Mouse (Mus musculus) T-helper 2 cell (primary cell): ENCODE results near the gene Chd6.
"Not testable (repeated sequence)": the region's sequence is repeated elsewhere in the genome, so short reads cannot be mapped to it uniquely, and the experiment has no call there.

Experiments
- in situ Hi-C: fragments of 300-600 bp; cut with MboI, MseI; formaldehyde crosslinking; loops from one replicate; pipeline ENCODE4 v1.15.1; 2025; ENCODE audit warnings: high pct_unique_total_duplicates

The Chd6 gene

DNA sequence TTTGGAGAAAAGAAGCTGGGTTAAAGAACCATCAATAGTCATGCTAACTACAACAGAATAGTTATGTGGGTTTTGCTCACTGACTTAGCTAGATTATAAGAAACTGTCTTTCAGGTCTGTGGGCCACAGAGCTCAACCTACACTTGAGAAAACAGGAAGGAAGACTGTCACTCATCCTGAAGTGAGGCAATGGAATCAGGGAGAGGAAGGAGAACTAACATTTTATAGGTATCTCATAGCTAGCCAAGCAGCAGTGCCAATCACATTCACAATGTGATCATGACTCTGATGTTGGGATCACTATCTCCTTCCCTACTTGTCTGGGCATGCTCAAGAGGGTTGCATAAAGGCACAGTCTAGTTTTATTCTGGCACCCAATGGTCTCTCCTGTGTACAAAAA lies 121.4 kb downstream of the Chd6 start:
- in situ Hi-C loops = loop anchor here (10.0 kb wide), 1 partner anchor 853 kb away; no protein-coding TSS in a partner anchor

DNA sequence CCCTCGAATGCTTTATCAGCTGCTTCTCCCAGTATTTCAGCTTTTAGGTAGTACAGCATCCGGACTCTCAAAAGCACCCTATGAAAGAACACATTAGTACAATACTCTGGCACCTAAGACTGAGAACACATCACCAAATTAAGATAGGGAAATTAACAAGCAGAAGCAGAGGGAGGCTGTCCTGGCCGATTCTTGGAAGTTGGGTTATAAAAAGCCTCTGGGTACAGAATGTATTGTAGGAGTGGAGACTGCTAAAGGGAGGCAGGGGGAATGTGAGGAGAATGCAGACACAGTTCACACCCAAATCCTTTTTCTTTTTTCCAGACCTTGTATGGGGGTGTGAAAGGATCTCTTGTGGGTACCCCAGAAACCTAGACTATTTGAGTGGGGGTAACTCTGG lies 126.2 kb downstream of the Chd6 start:
- in situ Hi-C loops = loop anchor here (10.0 kb wide), 1 partner anchor 848 kb away; no protein-coding TSS in a partner anchor

GRCm38 (mm10) chr2:160981791-160982190 lies 127.1 kb downstream of the Chd6 start:
- in situ Hi-C loops = loop anchor here (10.0 kb wide), 1 partner anchor 847 kb away; no protein-coding TSS in a partner anchor

DNA sequence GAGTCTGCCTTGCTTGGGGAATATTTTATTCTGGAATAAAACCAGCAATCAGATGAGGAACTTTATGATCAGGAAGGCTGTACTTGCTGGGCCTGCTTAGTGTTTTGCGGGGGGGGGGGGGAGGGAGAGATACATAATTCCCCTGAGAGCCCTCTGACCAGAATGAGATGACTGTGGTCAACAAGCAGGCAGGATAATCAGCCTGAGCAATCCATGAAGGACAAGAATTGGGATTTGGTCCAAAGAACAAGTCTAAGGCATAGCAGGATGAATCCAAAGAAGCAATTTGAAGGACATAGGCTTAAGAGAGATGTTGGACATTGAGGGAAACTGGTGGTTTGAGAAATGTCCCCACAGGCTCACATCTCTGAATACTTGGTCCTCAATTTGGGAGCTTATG lies 130.2 kb downstream of the Chd6 start:
- in situ Hi-C loops = no loop called here

GRCm38 (mm10) chr2:160977248-160977647 lies 131.6 kb downstream of the Chd6 start:
- in situ Hi-C loops = no loop called here

DNA sequence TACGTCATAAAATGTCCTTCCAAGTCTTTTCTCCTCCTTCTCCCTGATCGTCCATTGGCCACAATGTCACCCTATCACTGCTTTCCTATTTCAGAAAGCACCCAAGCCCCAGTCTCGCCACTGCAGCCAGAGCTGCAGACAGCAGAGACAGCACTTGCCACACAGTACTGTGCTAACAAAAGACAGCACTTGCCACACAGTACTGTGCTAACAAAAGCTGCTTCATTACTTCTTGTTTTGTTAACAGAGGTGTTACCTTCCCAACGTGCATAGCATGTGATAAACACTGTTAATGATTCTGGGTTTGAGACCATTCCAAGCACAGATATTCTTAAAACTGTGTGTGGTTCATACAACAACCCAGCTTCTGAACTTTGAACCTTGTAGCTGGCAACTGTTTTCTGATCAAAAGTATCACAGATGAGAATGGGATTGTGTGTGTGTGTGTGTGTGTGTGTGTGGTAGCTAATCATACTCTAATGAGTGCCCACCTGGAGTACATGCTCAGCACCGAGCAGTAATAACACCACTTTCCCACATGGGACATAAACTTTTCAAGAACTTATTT lies 135.1 kb downstream of the Chd6 start:
- in situ Hi-C loops = no loop called here

- in situ Hi-C loops = no loop called here
These were observed 136.6 kb downstream of the Chd6 start for GRCm38 (mm10) chr2:160972103-160972792.

DNA sequence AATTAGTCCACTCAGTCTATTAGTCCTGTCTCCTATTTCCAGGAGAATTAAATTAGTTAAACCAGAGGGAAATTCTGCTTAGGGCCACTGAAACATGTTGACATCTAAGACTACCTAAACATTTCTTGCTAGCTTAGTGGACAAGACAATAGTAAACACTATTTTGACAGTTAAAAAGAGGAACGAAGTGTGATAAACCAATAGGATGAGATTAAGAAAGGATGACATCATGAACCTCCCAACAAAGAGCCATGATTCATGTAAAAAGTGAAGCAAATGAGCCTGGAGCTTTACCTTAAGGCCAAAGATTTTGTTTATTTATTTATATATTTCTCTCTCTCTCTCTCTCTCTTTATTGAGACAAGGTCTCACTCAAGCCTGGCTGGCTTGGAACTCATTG lies 146.7 kb downstream of the Chd6 start:
- in situ Hi-C loops = no loop called here

DNA sequence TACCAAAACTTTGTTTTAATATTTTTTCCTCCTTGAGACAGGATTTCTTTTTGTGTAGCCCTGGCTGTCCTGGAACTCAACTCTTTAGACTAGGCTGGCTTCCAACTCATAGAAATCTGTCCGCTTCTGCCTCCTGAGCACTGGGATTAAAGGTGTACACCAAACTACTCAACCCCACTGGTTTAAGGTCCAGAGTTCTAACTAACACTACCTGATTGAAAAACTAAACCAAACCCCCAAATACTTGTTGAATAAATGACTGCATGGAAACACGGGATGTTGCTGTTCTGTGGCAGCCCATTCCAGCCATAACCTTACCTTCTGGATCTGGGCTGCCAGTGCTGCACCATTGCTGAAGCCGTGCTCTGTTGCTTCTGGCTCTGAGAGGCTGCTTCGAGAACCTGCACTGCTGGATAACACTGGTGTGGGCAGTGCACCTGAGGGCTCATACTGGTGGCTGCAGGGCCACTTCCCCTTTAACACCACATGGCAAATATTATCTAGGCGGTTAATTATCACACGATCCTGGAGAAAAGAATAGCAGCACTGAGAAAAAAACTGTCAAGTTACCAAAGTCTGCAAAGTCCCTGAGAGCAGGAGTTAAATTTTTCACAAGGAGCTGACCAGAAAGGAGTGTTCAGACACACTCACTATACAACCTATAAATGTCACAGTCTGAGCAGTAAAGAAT lies 147.8 kb downstream of the Chd6 start:
- in situ Hi-C loops = no loop called here

DNA sequence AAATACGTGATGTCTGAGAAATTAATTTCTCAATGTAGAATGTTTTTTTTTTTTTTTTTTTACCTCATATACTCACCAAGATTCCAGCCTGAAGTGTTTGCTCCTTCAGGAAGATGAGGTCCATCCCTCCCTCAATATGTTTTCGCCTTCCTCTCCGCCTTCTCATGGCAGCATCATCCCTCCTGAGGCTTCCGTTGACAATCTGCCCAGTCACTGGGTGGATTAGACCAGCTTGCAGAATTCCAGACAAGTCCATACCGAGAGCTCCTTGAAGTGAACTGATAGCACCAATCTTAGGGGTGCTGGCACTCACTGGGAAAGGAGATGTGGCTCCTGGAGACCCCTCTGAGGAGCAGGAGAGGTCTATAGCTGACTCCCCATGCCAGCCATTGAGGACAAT lies 149.0 kb downstream of the Chd6 start:
- in situ Hi-C loops = no loop called here

GRCm38 (mm10) chr2:160958737-160959136 lies 150.1 kb downstream of the Chd6 start:
- in situ Hi-C loops = no loop called here

DNA sequence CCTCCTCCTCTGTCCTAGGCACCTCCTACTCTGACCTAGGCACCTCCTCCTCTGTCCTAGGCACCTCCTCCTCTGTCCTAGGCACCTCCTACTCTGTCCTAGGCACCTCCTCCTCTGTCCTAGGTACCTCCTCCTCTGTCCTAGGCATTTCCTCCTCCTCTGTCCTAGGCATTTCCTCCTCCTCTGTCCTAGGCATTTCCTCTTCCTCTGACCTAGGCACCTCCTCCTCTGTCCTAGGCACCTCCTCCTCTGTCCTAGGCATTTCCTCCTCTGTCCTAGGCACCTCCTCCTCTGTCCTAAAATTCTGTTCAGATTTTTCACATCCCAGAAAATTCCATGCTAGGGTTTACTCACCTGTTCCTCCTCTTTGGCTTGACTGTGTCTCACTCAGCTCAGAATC lies 151.1 kb downstream of the Chd6 start:
- in situ Hi-C loops = not testable (repeated sequence)

GRCm38 (mm10) chr2:160957307-160957706 lies 151.6 kb downstream of the Chd6 start:
- in situ Hi-C loops = not testable (repeated sequence)

DNA sequence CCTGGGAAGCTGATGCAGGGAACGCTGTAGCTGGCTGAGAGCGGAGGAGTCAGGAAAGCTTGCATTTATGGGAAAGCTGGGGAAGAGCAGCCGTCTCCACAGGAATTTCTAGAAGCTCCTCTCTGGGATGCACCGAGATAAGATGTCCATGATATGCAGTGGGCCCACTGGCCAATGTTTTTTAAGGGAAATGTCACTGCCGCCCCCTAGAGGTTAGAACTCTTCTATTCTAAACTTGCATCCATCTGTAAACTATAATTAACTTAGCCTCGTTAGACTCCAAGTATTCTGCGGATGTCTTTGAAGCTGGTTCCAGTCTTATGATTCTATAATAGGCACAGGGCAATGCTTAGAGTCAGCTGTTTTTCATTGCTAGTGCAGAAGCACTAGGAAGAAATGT lies 153.5 kb downstream of the Chd6 start:
- in situ Hi-C loops = no loop called here

DNA sequence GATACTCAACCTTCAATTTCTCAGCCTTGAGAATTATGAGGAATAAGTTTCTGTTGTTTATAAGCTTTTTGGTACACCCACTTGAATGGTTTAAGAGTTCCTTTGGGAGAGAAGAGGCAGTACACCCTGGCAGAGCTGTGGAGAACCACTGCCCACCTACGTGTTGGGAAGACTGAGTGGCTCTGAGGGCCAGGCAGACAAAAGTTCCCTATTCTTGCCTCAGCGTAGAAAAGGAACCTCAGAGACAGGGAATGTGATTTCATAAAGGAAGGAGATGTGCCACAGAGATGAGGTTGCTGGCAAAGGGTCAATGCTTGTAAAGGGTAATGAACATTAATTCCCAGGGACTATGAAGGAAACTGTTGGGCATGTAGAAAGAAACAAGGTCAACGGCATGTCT lies 154.3 kb downstream of the Chd6 start:
- in situ Hi-C loops = no loop called here

DNA sequence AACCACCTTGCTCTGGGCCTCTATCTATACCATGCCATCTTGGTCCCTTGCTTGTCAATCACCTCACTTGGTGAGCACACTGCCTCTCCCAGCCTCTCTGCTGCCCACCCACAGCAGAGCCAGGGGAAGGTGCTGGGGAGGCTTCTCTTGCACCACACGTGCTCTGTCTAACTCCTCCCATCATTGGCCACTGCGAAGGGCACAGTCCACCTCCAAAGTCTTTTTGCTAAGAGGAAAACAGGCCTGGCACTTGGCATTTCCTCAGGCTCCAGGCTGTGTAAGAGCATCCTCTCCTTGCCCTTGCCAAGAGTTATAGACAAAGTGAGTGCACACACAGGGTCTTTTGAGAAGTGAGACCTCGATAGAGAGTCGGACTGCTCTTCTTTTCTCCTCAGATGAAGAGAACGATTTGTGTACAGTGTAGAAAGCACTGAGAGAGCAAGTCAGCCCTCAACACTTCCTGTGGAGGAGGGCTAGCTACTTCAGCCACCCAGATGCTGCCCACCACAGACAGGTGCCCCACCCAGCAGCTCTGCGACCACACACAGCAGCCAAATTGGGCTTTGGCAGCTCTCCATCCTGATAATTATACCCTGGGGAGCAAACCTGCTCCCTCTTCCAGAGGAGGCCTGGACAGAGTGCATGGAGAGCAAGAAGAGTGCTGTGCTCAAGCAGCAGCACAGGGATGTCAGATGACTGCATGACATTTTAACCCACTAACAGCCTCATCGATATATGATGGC lies 155.6 kb downstream of the Chd6 start:
- in situ Hi-C loops = no loop called here

- in situ Hi-C loops = no loop called here
These were observed 157.3 kb downstream of the Chd6 start for GRCm38 (mm10) chr2:160951595-160951994.

DNA sequence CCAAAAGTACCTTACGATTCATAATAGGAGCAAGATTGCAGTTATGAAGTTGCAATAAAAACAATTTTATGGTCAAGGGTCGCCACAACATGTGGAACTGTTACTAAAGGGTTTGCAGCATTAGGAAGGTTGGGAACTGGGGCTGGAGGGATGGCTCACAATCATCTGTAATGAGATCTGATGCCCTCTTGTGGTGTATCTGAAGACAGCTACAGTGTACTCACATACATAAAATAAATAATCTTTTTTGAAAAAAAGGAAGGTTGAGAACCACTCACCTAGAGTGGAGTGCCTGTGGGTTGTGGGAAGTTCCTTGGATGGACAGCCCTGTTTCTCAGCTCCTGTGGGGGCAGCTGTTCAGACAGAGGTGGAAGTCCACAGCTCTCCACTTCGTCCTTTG lies 166.4 kb downstream of the Chd6 start:
- in situ Hi-C loops = no loop called here

GRCm38 (mm10) chr2:160940930-160941709 lies 167.8 kb downstream of the Chd6 start:
- in situ Hi-C loops = no loop called here

DNA sequence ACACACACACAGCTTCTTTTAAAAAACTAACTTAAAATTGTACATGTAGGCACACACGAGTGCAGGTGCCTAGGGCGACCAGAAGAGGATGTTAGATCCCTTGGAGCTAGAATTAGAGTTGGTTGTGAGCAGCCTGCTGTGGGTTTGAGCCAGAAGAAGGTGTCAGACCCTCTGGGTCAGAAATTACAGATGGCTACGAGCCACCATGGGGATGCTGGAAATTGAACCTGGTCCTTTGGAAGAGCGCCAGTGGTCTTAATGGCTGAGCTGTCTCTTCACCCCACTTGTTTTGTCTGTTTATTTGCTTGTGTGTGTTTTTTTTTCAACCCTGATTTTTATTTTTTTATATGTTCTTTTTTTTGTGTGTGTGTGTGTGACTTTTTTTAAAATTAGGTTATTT lies 174.4 kb downstream of the Chd6 start:
- in situ Hi-C loops = loop anchor here (10.0 kb wide), 1 partner anchor 1730 kb away; the partner anchor contains the start of gene Ptprt

- in situ Hi-C loops = loop anchor here (10.0 kb wide), 1 partner anchor 1731 kb away; the partner anchor contains the start of gene Ptprt
These were observed 175.0 kb downstream of the Chd6 start for GRCm38 (mm10) chr2:160933890-160934289.
